Mouse (Mus musculus) forebrain, embryonic 14.5 days (tissue): ENCODE measurements around the gene St6galnac6. TPM values are rescaled to one million over a fixed set of nuclear protein-coding genes. Genes with fewer than 3 reads are reported as not detected.

Source experiments
- ATAC-seq: fragments of 200-750 bp; cut with Nextera tagmentation; 2 replicates; pipeline ENCODE4 v1.8.0; 2017; ENCODE audit warnings: mild to moderate bottlenecking, moderate library complexity
- DNase-seq: peaks from one replicate; pipeline ENCODE4 v3.0.0-alpha.2; 2015; ENCODE audit warnings: low spot score
- H3K27ac ChIP-seq: fragments of 300-500 bp; sonication (generic); 2 replicates; pipeline ENCODE4 v1.5.1; 2014; ENCODE audit warnings: low read depth, mild to moderate bottlenecking, control low read depth, low read length, moderate library complexity
- H3K27me3 ChIP-seq: fragments of 300-500 bp; sonication (generic); replicated peaks from 2 replicates; pipeline ENCODE4 v1.6.1; 2014; ENCODE audit warnings: low read length, control low read depth, mixed read lengths; ENCODE audit not compliant: control insufficient read depth, insufficient read depth
- H3K36me3 ChIP-seq: fragments of 300-500 bp; sonication (generic); 2 replicates; pipeline ENCODE4 v1.6.1; 2014; ENCODE audit warnings: low read length, control low read depth; ENCODE audit not compliant: control insufficient read depth, insufficient read depth
- H3K4me1 ChIP-seq: fragments of 300-500 bp; sonication (generic); 2 replicates; pipeline ENCODE4 v1.6.1; 2014; ENCODE audit warnings: antibody characterized with exemption, low read length, control low read depth; ENCODE audit not compliant: control insufficient read depth, insufficient read depth
- H3K4me2 ChIP-seq: fragments of 300-500 bp; sonication (generic); 2 replicates; pipeline ENCODE4 v1.6.1; 2014; ENCODE audit warnings: mild to moderate bottlenecking, control low read depth, low read length
- H3K4me3 ChIP-seq: fragments of 300-500 bp; sonication (generic); 2 replicates; pipeline ENCODE4 v1.5.1; 2014; ENCODE audit warnings: low read depth, low read length, control low read depth
- H3K9ac ChIP-seq: fragments of 300-500 bp; sonication (generic); 2 replicates; pipeline ENCODE4 v1.6.1; 2014; ENCODE audit warnings: mild to moderate bottlenecking, low read length, control low read depth, moderate library complexity
- H3K9me3 ChIP-seq: fragments of 300-500 bp; sonication (generic); replicated peaks from 2 replicates; pipeline ENCODE4 v1.6.1; 2016; ENCODE audit warnings: low read length, control low read depth, mixed read lengths; ENCODE audit not compliant: control insufficient read depth
- WGBS: fragments of 180-500 bp; shearing (Covaris S2); extraction: QIAGEN DNeasy Blood & Tissue Kit; methylation state at CpG from one replicate; pipeline ENCODE4 v1.1.7; 2014; 5-methylcytosine and 5-hydroxymethylcytosine counted together
- polyA plus RNA-seq: library from polyadenylated mRNA; unstranded; fragments of >200 nt; fragmentation: Nextera tagmentation; extraction: Ambion mirVana; gene quantifications from 2 replicates; pipeline ENCODE4 v1.2.1, GENCODE M21; 2014

St6galnac6 gene
- 4.7 and 5.7 TPM in 2 replicates for polyA plus RNA-seq

GRCm38 (mm10) chr2:32599409-32599808, at the start of gene St6galnac6:
Gene St6galnac6 (plus strand): TSS chr2:32599709.
- no peaks in the 10 kb centered on the region for H3K27me3 ChIP-seq
- H3K9me3 ChIP-seq = no peaks in the 10 kb centered on the region
- no peak for ATAC-seq
- H3K4me1 ChIP-seq = no peaks in the 10 kb centered on the region
- peaks cover 6% of the 10 kb centered on the region; the same call in 1 of the 2 replicates for H3K36me3 ChIP-seq
- DNase-seq = no peak
- no peak within 1 kb of the TSS for H3K4me2 ChIP-seq
- H3K9ac ChIP-seq = no peak within 1 kb of the TSS
- no peak within 1 kb of the TSS for H3K27ac ChIP-seq
- WGBS = 87% methylated on average over 3 of the region's 3 CpGs
- no peak within 1 kb of the TSS for H3K4me3 ChIP-seq

GRCm38 (mm10) chr2:32549764-32550163, 49.7 kb upstream of the St6galnac6 start:
- DNase-seq (no peak), ATAC-seq (no peak)
- no peak overlapping the region for H3K27ac ChIP-seq
- H3K27me3 ChIP-seq = no peaks in the 10 kb centered on the region
- no peak overlapping the region for H3K4me2 ChIP-seq
- no peak overlapping the region for H3K4me3 ChIP-seq
- no peaks in the 10 kb centered on the region for H3K4me1 ChIP-seq
- H3K9ac ChIP-seq = no peak overlapping the region
- H3K9me3 ChIP-seq = no peaks in the 10 kb centered on the region
- H3K36me3 ChIP-seq = no peaks in the 10 kb centered on the region
- WGBS = 86% methylated on average over 6 of the region's 6 CpGs

GRCm38 (mm10) chr2:32551236-32551635, 48.3 kb upstream of the St6galnac6 start:
- Histone ChIP-seq H3K9ac (no peak overlapping the region), H3K27ac (no peak overlapping the region), H3K9me3 (no peaks in the 10 kb centered on the region), H3K27me3 (no peaks in the 10 kb centered on the region), H3K36me3 (no peaks in the 10 kb centered on the region), H3K4me3 (no peak overlapping the region), H3K4me1 (no peaks in the 10 kb centered on the region), H3K4me2 (no peak overlapping the region)
- 93% methylated on average over 5 of the region's 5 CpGs for WGBS
- no peak for DNase-seq
- no peak for ATAC-seq

GRCm38 (mm10) chr2:32553592-32554148, 45.8 kb upstream of the St6galnac6 start:
- no peak overlapping the region for H3K4me3 ChIP-seq
- no peak overlapping the region for H3K9ac ChIP-seq
- no peak overlapping the region for H3K4me2 ChIP-seq
- no peaks in the 10 kb centered on the region for H3K36me3 ChIP-seq
- WGBS = 87% methylated on average over 7 of the region's 7 CpGs
- ATAC-seq = no peak
- no peaks in the 10 kb centered on the region for H3K27me3 ChIP-seq
- no peak for DNase-seq
- H3K4me1 ChIP-seq = no peaks in the 10 kb centered on the region
- no peak overlapping the region for H3K27ac ChIP-seq
- H3K9me3 ChIP-seq = no peaks in the 10 kb centered on the region

- ATAC-seq = no peak
- Histone ChIP-seq H3K4me2 (no peak overlapping the region), H3K9ac (no peak overlapping the region), H3K4me1 (peaks cover 16% of the 10 kb centered on the region), H3K36me3 (no peaks in the 10 kb centered on the region; the same call in 1 of the 2 replicates), H3K27ac (no peak overlapping the region), H3K4me3 (no peak overlapping the region), H3K9me3 (no peaks in the 10 kb centered on the region), H3K27me3 (no peaks in the 10 kb centered on the region)
- no peak for DNase-seq
- 50% methylated on average over 4 of the region's 4 CpGs for WGBS
Measured at GRCm38 (mm10) chr2:32555484-32555883, 44.0 kb upstream of the St6galnac6 start.

- Histone ChIP-seq H3K9me3 (no peaks in the 10 kb centered on the region), H3K4me2 (no peak overlapping the region), H3K27ac (no peak overlapping the region), H3K4me1 (peaks cover 18% of the 10 kb centered on the region), H3K9ac (no peak overlapping the region), H3K27me3 (no peaks in the 10 kb centered on the region), H3K36me3 (no peaks in the 10 kb centered on the region; the same call in 1 of the 2 replicates), H3K4me3 (no peak overlapping the region)
- ATAC-seq (no peak), DNase-seq (no peak)
- WGBS = 79% methylated on average over 7 of the region's 7 CpGs
Measured at GRCm38 (mm10) chr2:32556019-32556418, 43.5 kb upstream of the St6galnac6 start.

GRCm38 (mm10) chr2:32559570-32559969, 39.9 kb upstream of the St6galnac6 start:
- peaks cover 10% of the 10 kb centered on the region; the same call in 1 of the 2 replicates for H3K36me3 ChIP-seq
- DNase-seq (peak; percentile 73), ATAC-seq (peak; percentile 87)
- 0 out of 2 replicates have a peak overlapping the region, but pooled peaks have one; percentile 4 for H3K4me2 ChIP-seq
- H3K27me3 ChIP-seq = no peaks in the 10 kb centered on the region
- H3K4me3 ChIP-seq = no peak overlapping the region
- H3K9ac ChIP-seq = peak overlapping the region; percentile 43
- peak overlapping the region; percentile 80 for H3K27ac ChIP-seq
- no peaks in the 10 kb centered on the region for H3K9me3 ChIP-seq
- 2% methylated on average over 5 of the region's 5 CpGs for WGBS
- peaks cover 18% of the 10 kb centered on the region for H3K4me1 ChIP-seq

GRCm38 (mm10) chr2:32566536-32567063, 32.9 kb upstream of the St6galnac6 start:
- DNase-seq (peak; percentile 84), ATAC-seq (no peak)
- H3K27me3 ChIP-seq = no peaks in the 10 kb centered on the region
- H3K9me3 ChIP-seq = no peaks in the 10 kb centered on the region
- H3K4me2 ChIP-seq = no peak overlapping the region
- H3K4me1 ChIP-seq = peaks cover 4% of the 10 kb centered on the region; the same call in 1 of the 2 replicates
- no peak overlapping the region for H3K9ac ChIP-seq
- H3K27ac ChIP-seq = no peak overlapping the region
- H3K36me3 ChIP-seq = peaks cover 47% of the 10 kb centered on the region
- 42% methylated on average over 4 of the region's 4 CpGs for WGBS
- H3K4me3 ChIP-seq = no peak overlapping the region

GRCm38 (mm10) chr2:32568149-32568548, 31.4 kb upstream of the St6galnac6 start:
- ATAC-seq (no peak), DNase-seq (no peak)
- H3K4me1 ChIP-seq = peaks cover 7% of the 10 kb centered on the region
- WGBS = 82% methylated on average over 5 of the region's 5 CpGs
- no peaks in the 10 kb centered on the region for H3K27me3 ChIP-seq
- no peak overlapping the region for H3K4me3 ChIP-seq
- H3K27ac ChIP-seq = no peak overlapping the region
- no peaks in the 10 kb centered on the region for H3K9me3 ChIP-seq
- H3K9ac ChIP-seq = no peak overlapping the region
- H3K4me2 ChIP-seq = no peak overlapping the region
- H3K36me3 ChIP-seq = peaks cover 51% of the 10 kb centered on the region
